Mouse (Mus musculus) midbrain, embryonic 14.5 days (tissue): Measurements from ENCODE around the gene Ccr7. TPM values are rescaled to one million over a fixed set of nuclear protein-coding genes. Genes with fewer than 3 reads are reported as not detected.

Experiments used
- ATAC-seq: fragments of 200-750 bp; cut with Nextera tagmentation; 2 replicates; pipeline ENCODE4 v1.8.0; 2017; ENCODE audit warnings: moderate number of reproducible peaks, moderate library complexity; ENCODE audit not compliant: low FRiP score, low TSS enrichment
- DNase-seq: peaks from one replicate; pipeline ENCODE4 v3.0.0-alpha.2; 2015
- H3K27ac ChIP-seq: fragments of 300-500 bp; sonication (generic); replicated peaks from 2 replicates; pipeline ENCODE4 v1.5.1; 2014; ENCODE audit warnings: mild to moderate bottlenecking, low read depth, low read length, moderate library complexity
- H3K27me3 ChIP-seq: fragments of 300-500 bp; sonication (generic); 2 replicates; pipeline ENCODE4 v1.6.1; 2014; ENCODE audit warnings: low read length, control low read depth, mixed read lengths; ENCODE audit not compliant: control insufficient read depth, insufficient read depth
- H3K36me3 ChIP-seq: fragments of 300-500 bp; sonication (generic); 2 replicates; pipeline ENCODE4 v1.6.1; 2014; ENCODE audit warnings: low read length, control low read depth; ENCODE audit not compliant: control insufficient read depth, insufficient read depth
- H3K4me1 ChIP-seq: fragments of 300-500 bp; sonication (generic); 2 replicates; pipeline ENCODE4 v1.6.1; 2014; ENCODE audit warnings: mild to moderate bottlenecking, antibody characterized with exemption, low read length, control low read depth; ENCODE audit not compliant: control insufficient read depth, insufficient read depth
- H3K4me2 ChIP-seq: fragments of 300-500 bp; sonication (generic); 2 replicates; pipeline ENCODE4 v1.6.1; 2014; ENCODE audit warnings: mild to moderate bottlenecking, low read length, moderate library complexity
- H3K4me3 ChIP-seq: fragments of 300-500 bp; sonication (generic); replicated peaks from 2 replicates; pipeline ENCODE4 v1.5.1; 2014; ENCODE audit warnings: low read depth, low read length
- H3K9ac ChIP-seq: fragments of 300-500 bp; sonication (generic); replicated peaks from 2 replicates; pipeline ENCODE4 v1.6.1; 2014; ENCODE audit warnings: mild to moderate bottlenecking, low read length, moderate library complexity
- H3K9me3 ChIP-seq: fragments of 300-500 bp; sonication (generic); 2 replicates; pipeline ENCODE4 v1.6.1; 2016; ENCODE audit warnings: low read length, control low read depth, mixed read lengths; ENCODE audit not compliant: control insufficient read depth
- WGBS: fragments of 180-500 bp; shearing (Covaris S2); extraction: QIAGEN DNeasy Blood & Tissue Kit; methylation state at CpG from one replicate; pipeline ENCODE4 v1.1.7; 2014; 5-methylcytosine and 5-hydroxymethylcytosine counted together
- polyA plus RNA-seq: library from polyadenylated mRNA; unstranded; fragments of >200 nt; fragmentation: Nextera tagmentation; extraction: Ambion mirVana; gene quantifications from 2 replicates; pipeline ENCODE4 v1.2.1, GENCODE M21; 2014

Gene Ccr7
- polyA plus RNA-seq, 1 experiment from 2014 or later, result 0.45 TPM

- Histone ChIP-seq H3K9me3 (no peaks in the 10 kb centered on the region), H3K4me2 (no peak overlapping the region), H3K36me3 (no peaks in the 10 kb centered on the region), H3K27me3 (no peaks in the 10 kb centered on the region), H3K4me1 (no peaks in the 10 kb centered on the region), H3K27ac (no peak overlapping the region), H3K4me3 (no peak overlapping the region), H3K9ac (no peak overlapping the region)
- WGBS, result 72% methylated on average over 10 of the region's 10 CpGs
- DNase-seq, result no peak
- ATAC-seq, result no peak
These were observed 8.3 kb upstream of the Ccr7 start for GRCm38 (mm10) chr11:99162972-99163686.

- 60% methylated on average over 5 of the region's 5 CpGs for WGBS
- Histone ChIP-seq H3K4me3 (no peak overlapping the region), H3K4me1 (no peaks in the 10 kb centered on the region), H3K9me3 (no peaks in the 10 kb centered on the region), H3K4me2 (no peak overlapping the region), H3K27ac (no peak overlapping the region), H3K27me3 (no peaks in the 10 kb centered on the region), H3K9ac (no peak overlapping the region), H3K36me3 (no peaks in the 10 kb centered on the region)
- no peak for DNase-seq
- no peak for ATAC-seq
These were observed 6.8 kb upstream of the Ccr7 start for GRCm38 (mm10) chr11:99161648-99162047.

- no peak overlapping the region for H3K9ac ChIP-seq
- ATAC-seq, result no peak
- no peaks in the 10 kb centered on the region for H3K4me1 ChIP-seq
- H3K27ac ChIP-seq, result no peak overlapping the region
- no peaks in the 10 kb centered on the region for H3K36me3 ChIP-seq
- H3K9me3 ChIP-seq, result no peaks in the 10 kb centered on the region
- whole genome bisulfite sequencing, result 87% methylated on average over 6 of the region's 6 CpGs
- no peak for DNase-seq
- no peak overlapping the region for H3K4me3 ChIP-seq
- H3K27me3 ChIP-seq, result no peaks in the 10 kb centered on the region
- H3K4me2 ChIP-seq, result no peak overlapping the region
These were observed 5.4 kb upstream of the Ccr7 start for GRCm38 (mm10) chr11:99160228-99160627.

- Histone ChIP-seq H3K36me3 (no peaks in the 10 kb centered on the region), H3K9me3 (no peaks in the 10 kb centered on the region), H3K4me1 (no peaks in the 10 kb centered on the region), H3K4me3 (no peak overlapping the region), H3K9ac (no peak overlapping the region), H3K27ac (no peak overlapping the region), H3K27me3 (no peaks in the 10 kb centered on the region), H3K4me2 (no peak overlapping the region)
- WGBS, result 88% methylated on average over 9 of the region's 9 CpGs
- no peak for ATAC-seq
- DNase-seq, result no peak
These were observed 940 bp upstream of the Ccr7 start for GRCm38 (mm10) chr11:99155817-99156216.

- no peak for ATAC-seq
- WGBS, result 82% methylated on average over 7 of the region's 7 CpGs
These were observed 817 bp downstream of the Ccr7 start for GRCm38 (mm10) chr11:99153767-99154753.

GRCm38 (mm10) chr11:99152323-99153144, 2.3 kb downstream of the Ccr7 start:
- no peak for ATAC-seq
- 81% methylated on average over 7 of the region's 7 CpGs for WGBS
- no peak overlapping the region for H3K9ac ChIP-seq

More at GRCm38 (mm10) chr11:99153767-99154753, 817 bp downstream of the Ccr7 start:
- no peaks in the 10 kb centered on the region for H3K36me3 ChIP-seq
- no peak overlapping the region for H3K9ac ChIP-seq
- no peak overlapping the region for H3K4me3 ChIP-seq
- H3K4me2 ChIP-seq, result no peak overlapping the region
- no peak overlapping the region for H3K27ac ChIP-seq
- no peaks in the 10 kb centered on the region for H3K9me3 ChIP-seq
- H3K4me1 ChIP-seq, result 0 out of 2 replicates have a peak, but pooled peaks cover under 1% of the 10 kb centered on the region
- DNase-seq, result no peak
- no peaks in the 10 kb centered on the region for H3K27me3 ChIP-seq

GRCm38 (mm10) chr11:99151333-99151930, 3.4 kb downstream of the Ccr7 start:
- 68% methylated on average over 11 of the region's 11 CpGs for WGBS
- no peaks in the 10 kb centered on the region for H3K36me3 ChIP-seq
- H3K9me3 ChIP-seq, result no peaks in the 10 kb centered on the region
- no peak overlapping the region for H3K4me2 ChIP-seq
- H3K27ac ChIP-seq, result no peak overlapping the region
- H3K4me3 ChIP-seq, result no peak overlapping the region
- H3K27me3 ChIP-seq, result no peaks in the 10 kb centered on the region
- ATAC-seq (no peak), DNase-seq (no peak)
- peaks cover 15% of the 10 kb centered on the region; the same call in 1 of the 2 replicates for H3K4me1 ChIP-seq
- no peak overlapping the region for H3K9ac ChIP-seq

More at GRCm38 (mm10) chr11:99152323-99153144, 2.3 kb downstream of the Ccr7 start:
- DNase-seq, result no peak
- Histone ChIP-seq H3K36me3 (no peaks in the 10 kb centered on the region), H3K27ac (no peak overlapping the region), H3K4me3 (no peak overlapping the region), H3K4me1 (peaks cover 10% of the 10 kb centered on the region; the same call in 1 of the 2 replicates), H3K4me2 (no peak overlapping the region), H3K27me3 (no peaks in the 10 kb centered on the region), H3K9me3 (no peaks in the 10 kb centered on the region)

- no peaks in the 10 kb centered on the region for H3K9me3 ChIP-seq
- no peaks in the 10 kb centered on the region for H3K36me3 ChIP-seq
- H3K4me2 ChIP-seq, result no peak overlapping the region
- H3K27ac ChIP-seq, result no peak overlapping the region
- no peak for DNase-seq
- no peak overlapping the region for H3K9ac ChIP-seq
- 64% methylated on average over 7 of the region's 7 CpGs for WGBS
- ATAC-seq, result no peak
- H3K27me3 ChIP-seq, result no peaks in the 10 kb centered on the region
- H3K4me1 ChIP-seq, result peaks cover 15% of the 10 kb centered on the region; the same call in 1 of the 2 replicates
- no peak overlapping the region for H3K4me3 ChIP-seq
These were observed 4.0 kb downstream of the Ccr7 start for GRCm38 (mm10) chr11:99150889-99151288.
